Mouse (Mus musculus): ENCODE results near the gene Depdc5. TPM values are rescaled to one million over a fixed set of nuclear protein-coding genes. Genes with fewer than 3 reads are reported as not detected.
"Not testable (repeated sequence)": the region's sequence is repeated elsewhere in the genome, so short reads cannot be mapped to it uniquely, and the experiment has no call there.

Gene Depdc5
- total RNA-seq, 2 experiments from 2014 or later, result 65.8 to 76.7 TPM

DNA sequence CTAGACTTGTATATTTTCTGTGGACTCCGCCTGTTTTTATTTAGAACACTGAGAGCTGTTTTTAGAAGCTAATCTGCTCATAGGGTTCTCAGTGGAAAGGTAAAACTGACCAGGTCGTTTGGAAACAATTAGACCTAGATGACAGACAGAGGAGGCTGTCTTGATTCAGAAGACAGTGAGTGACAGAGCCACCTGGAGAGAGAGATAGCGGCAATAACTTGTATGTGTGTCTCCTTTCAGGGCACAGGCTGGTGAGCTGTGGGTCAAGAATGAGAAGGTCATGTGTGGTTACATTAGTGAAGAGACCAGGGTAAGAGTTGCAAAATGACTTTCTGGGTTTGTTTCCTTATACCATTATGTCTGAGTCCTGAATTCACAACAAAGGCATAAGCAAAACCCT is 23.2 kb downstream of the Depdc5 start:
- no peak for DNase-seq (ENCODE audit: low spot score in 2 of 2)

DNA sequence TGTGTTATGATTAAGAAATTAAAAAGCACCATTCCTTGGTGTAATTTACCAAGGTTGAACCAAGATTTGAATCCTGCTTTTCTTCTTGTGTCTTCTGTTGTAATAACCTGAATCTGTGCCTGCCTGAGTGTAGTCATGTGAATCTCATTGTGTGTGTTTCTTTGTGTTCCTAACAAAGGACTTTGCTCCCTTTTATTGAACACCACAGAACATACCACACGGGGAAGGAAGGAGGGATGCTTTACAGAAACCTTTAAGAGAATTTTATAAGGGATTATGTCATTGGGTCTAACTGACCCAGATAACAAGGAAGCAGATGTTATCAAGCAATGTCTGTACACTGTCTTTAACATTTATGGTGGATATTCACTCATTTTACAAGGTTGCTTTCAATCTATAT is 44.0 kb downstream of the Depdc5 start:
- DNase-seq (ENCODE audit: low spot score in 2 of 2), result no peak

DNA sequence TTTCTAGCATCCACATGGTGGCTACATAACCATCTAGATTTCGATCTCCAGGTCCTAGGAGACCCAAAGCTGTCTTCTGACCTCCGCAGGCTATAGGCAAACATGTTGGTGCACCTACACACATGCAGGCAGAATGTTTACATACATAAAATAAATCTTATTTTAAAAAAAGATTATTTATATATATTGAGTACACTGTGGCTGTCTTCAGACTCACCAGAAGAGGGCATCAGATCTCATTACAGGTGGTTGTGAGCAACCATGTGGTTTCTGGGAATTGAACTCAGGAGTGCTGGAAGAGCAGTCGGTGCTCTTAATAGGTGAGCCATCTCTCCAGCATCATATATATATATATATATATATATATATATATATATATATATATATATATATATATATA is 50.6 kb downstream of the Depdc5 start:
- DNase-seq (ENCODE audit: low spot score in 2 of 2), result no peak

DNA sequence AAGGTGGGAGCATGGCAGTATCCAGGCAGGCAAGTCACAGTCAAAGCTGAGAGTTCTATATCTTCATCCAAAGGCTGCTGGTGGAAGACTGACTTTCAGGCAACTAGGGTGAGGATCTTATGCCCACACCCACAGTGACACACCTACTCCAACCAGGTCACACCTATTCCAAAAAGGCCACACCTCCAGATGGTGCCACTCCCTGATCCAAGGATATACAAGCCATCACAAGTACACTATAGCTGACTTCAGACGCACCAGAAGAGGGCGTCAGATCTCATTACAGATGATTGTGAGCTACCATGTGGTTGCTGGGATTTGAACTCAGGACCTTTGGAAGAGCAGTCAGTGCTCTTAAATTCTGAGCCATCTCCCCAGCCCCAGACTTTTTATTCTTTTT is 55.8 kb downstream of the Depdc5 start:
- not testable (repeated sequence) for DNase-seq (ENCODE audit: low spot score in 2 of 2)

DNA sequence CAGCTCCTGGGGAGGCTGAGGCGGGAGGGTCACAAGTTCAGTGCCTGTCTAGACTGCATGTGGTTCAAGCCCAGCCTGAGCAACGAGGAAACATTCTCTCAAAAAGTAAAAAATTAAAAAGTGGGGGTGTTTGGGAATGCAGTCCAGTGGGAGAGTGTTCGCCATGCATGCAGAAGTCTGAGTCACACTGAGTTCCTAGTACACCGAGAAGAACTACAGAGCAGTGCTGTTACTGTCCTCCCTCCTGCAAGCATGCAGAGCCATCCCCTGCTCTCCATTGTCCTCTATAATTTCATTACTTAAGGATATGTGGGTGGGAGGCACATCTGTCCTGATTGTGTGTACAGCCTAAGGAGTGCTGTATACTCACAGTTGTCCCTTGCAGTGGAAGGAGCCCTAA is 59.4 kb downstream of the Depdc5 start:
- peak in 1 of 2 experiments; percentile 12 for DNase-seq (ENCODE audit: low spot score in 2 of 2)

DNA sequence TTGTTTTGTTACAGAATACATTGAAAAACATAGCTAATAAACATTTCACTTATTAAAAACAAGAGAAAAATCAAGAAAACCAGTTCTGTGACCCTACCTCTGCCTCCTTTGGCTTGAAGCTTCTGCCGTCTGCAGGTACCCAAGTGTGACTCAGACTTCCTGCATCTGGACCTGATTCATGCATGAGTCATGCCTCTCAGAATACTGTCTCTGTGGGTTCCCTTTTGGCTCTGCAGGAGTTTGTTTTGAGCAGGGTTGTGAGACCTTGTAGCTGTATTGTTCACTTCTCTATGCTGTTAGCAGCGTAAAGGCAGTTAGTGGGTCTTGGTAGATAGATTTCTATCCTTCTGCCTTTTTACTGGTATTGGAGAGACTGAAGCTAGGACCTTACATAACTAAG is 67.3 kb downstream of the Depdc5 start:
- peak; percentile 60 to 61 for DNase-seq (ENCODE audit: low spot score in 2 of 2)

DNA sequence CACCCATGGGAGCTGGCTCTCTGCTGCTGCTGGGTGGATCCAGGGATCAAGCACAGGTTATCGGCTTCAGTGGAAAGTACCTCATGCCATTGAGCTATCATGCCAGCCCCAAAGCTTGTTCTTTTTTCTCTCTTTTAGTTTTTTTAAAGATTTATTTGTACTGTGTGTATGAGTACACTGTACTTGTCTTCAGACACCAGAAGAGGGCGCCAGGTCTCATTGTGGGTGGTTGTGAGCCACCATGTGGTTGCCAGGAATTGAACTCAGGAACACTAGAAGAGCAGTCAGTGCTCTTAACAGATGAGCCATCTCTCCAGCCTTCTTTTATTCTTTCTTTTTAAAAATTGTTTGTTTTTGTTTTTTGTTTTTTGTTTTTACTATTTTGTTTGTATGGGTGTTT is 71.2 kb downstream of the Depdc5 start:
- no peak for DNase-seq (ENCODE audit: low spot score in 2 of 2)

DNA sequence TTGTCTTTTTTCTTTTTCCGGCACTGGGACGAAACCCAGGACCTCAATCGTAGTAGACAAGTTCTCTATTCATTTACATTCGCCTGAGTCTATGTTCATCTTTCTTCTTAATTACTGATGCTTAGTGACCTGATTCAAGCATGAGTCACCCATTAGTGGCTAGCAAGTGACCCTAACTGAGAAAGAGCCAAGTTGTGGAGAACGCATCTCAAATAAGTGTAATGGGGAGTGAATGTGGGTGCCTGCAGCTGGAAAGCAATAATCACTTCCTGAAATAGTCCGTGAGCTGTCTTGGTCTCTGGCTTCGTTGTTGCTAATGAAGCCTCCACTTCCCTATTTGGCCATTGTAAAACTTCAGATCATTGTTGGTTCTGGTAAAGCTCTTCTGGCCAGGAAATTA is 77.1 kb downstream of the Depdc5 start:
- DNase-seq (ENCODE audit: low spot score in 2 of 2), result no peak

DNA sequence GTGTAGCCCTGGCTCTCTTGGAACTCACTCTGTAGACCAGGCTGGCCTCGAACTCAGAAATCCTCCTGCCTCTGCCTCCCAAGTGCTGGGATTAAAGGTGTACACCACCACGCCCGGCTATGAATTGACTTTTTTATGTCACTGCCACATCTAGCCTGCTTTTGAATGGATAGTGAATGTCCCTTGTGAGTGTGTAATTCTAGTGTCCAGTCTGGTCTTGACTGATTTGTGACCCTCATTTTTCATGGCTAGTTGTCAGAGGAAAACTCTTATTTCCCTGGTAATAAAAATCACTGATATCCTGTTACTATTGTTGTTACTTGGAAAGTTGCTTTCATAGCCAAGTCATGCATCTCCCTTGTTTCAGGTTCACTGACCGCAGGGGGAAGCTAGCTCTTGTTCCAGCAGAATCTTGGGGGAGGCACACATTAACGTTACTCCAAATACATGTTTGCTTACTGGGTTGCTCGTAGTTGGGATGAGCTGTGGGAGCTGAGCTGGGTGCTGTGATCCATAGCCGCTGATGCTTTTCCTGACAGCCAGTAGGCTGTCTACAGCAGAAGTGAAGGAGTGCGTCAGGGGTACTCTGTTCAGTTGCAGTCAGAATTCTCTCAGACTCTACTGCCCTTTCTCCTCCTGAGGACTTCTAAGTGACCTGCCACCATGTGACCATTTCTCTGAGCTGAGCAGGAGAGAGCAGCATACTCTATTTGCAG is 77.9 kb downstream of the Depdc5 start:
- no peak for DNase-seq (ENCODE audit: low spot score in 2 of 2)

DNA sequence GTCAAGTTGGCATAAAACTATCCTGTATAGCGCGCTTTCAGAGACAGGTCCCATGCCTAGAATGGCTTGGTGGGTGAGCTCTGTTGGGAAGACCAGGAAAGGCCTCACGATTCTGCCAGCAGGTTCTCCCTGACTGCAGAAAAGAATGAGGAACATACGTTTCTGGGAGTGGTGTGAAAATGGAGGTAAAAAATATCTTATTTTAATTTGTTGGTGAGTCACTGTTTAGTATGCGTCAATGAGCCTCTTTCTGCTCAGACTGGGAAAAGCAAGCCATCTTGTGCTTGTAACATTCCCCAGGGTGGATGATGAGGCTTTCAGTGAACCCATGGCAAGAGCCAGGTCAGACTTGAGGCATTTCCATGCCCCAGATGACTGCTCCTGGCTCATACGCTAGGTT is 86.6 kb downstream of the Depdc5 start:
- DNase-seq (ENCODE audit: low spot score in 2 of 2), result peak in 1 of 2 experiments; percentile 49

DNA sequence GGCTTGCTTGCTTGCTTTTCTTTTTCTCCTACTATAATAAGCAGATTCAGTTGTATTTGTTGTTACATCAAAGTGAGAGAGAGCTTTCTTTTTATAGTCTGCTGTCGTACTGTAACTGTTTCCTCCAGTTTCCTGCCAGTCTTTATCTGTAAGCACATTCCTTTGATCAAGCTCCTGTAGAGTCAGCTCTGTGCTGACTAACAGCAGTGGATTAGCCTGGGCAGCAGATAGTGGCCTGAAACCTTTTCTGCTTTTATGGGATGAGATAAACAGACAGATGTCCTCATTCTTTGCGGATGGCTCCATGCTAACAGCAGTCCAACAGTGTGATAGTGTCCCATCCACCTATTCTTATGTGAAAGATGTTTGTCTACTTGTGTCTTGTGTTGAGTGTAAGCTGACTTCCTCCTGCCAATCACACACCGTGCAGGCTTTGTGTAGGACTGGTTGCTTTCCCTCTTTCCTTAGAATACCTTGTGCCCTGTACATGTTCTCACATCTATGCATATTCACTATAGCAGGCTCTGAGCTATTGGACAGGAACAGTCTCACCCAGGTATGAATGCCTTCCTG is 87.3 kb downstream of the Depdc5 start:
- no peak for DNase-seq (ENCODE audit: low spot score in 2 of 2)

DNA sequence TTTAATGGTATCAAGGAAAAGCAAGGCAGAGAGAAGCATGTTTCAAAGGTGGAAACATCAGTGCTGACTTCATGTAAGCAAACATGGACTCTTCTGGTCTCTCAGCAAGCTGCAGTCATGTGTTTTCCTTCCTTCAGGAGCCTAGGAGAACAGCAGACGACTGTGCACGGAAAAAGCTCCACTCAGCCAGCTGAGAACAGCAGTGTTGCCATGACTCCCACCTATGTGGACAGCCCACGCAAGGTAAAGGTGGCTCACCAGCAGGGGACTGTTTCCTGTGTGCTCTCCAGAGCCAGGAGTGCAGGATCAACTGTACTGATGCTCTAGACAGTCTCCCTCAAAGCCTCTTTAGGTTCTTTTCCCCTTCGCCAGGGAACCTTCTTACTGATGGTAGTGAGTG is 92.2 kb downstream of the Depdc5 start:
- DNase-seq (ENCODE audit: low spot score in 2 of 2), result peak in 1 of 2 experiments; percentile 15

DNA sequence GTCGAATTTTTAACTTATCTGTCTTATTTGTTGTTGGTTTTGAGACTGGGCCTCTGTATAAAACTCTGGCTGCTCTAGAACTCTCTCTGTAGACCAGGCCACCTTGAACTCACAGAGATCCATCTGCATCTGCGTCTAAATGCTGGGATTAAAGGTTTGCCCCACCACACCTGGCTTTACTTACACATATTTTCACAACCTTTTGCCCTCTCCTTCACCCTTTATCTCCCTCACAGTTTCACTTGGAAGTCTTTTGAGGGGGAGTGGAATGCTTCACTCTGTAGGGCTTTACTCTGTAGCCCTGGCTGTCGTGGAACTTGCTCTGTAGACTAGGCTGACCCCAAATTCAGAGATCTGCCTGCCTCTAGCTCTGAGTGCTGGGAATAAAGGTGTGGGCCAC is 98.1 kb downstream of the Depdc5 start:
- DNase-seq (ENCODE audit: low spot score in 2 of 2), result no peak

DNA sequence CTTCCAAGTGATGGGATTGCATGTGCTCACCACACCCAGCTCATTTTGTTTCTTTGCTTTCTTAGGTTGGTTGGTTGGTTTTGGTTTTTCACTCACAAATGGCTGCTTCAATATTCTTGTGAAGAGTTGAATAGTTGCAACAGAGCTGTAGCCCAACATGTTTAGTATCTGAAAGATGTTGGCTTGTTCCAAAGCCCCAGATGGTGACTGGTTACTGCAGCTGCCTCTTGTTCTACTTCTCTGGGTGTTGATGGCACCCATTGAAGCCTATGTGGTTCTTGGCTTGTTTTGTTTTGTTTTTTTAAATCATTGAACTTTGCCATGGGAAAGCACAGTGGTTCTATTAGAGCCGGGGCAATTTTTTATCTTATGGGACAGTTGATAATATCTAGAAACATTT is 99.1 kb downstream of the Depdc5 start:
- DNase-seq (ENCODE audit: low spot score in 2 of 2), result no peak

DNA sequence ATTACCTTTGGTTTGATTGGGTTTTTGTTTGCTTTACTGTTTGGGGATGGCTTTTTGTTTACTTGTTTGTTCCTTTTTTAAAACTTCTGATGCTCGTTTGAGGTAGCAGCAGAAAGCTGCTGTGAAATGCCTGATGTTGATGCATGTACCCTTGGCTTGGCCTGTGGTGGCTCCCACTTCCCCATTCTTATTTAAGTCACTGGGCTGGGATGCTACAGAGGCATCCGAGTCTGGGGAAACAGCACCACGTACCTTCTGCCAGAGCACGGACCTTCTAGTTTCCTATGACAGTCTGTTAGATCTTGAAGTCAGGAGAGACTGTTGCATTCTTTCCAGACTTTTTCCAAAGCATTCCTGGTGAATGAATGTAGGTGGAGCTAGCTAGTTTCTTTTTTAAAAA is 113.0 kb downstream of the Depdc5 start:
- DNase-seq (ENCODE audit: low spot score in 2 of 2), result no peak

DNA sequence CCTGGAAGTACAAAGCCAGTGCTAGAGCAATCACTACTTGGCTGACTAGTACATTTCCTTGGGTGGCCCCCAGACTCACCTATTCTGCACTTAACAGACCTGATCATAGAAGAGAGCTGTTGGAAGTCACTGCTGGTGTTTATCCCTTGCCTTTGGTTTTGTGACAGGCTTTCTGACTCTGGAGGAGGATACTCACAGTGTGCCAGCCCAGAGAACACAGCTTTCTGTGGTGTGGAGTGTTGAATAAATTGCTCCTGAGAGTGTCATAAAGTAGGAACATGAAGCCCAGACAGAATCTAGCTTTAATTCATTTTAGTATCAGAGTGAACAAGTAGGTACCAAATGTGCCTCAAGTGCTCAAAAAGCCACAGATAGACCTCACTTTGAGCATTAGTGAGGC is 113.7 kb downstream of the Depdc5 start:
- DNase-seq (ENCODE audit: low spot score in 2 of 2), result no peak

DNA sequence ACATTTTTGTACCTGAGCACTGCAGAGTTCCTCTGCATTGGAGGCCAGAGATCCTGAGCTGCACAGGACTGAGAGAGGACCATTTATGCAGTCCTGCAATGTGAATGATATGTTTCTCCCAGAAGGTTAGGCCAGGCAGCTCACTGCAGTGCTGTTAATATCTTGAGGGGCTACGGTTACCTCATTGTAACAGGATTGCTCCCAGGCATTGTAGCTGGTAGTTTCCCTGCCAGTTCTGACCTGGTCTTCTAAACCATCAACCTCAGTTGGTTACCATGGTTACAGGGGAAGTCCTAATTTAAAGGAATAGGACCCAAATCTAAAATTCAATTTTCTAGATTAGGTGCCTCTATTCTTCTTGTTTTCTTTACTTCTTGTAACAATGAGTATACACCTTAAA is 121.9 kb downstream of the Depdc5 start:
- no peak for DNase-seq (ENCODE audit: low spot score in 2 of 2)

DNA sequence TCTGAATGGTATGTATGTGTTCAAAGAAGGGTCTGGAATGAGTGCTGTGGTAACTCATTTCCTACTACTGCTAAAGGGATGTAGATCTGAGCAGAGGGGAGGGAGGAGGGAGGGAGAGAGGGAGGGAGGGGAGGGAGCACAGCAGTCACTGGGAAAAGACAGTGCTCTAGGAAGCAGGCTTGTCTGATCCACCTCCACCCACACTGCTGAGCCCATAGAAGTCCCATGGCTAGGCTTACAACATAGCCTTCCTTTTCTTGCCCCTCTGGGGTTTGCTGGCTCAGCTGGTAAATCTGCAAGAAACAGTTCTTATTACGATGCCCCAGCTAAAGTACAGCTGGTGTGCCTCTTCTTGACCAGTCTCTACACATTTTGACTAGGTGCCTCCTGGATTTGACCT is 124.4 kb downstream of the Depdc5 start:
- no peak for DNase-seq (ENCODE audit: low spot score in 2 of 2)

DNA sequence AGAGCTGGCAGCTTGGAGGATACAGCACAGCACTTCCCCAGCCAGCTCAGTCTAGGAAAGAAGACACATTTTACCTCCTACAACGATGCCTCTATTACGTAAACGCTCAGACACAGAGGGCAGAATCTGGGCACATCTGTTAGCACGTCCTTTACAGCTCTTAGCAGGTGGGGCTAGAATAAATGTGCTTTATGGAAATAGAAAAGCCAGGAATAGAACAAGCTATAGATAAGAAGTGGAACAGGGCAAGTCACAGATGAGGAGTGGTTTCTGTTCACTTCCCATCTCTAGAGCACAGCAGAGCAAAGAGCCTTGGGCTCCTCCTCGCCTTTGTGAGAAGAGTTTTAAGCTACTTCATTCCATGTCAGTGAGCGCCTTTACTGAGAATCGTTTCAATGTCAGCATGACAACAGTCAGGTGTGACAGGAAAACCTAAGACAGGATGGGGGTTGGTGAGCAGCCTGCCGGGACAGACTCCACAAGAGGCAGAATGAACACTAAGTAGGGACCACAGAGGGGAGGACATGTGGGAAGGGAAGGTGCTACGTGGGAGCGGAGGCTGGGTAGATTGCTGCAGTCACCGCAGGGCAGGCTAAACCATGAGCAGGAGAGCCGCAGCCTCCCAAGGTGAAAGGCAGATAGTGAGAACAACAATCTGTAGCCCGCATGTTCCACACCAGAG is 126.6 kb downstream of the Depdc5 start:
- peak; percentile 56 to 70 for DNase-seq (ENCODE audit: low spot score in 2 of 2)

DNA sequence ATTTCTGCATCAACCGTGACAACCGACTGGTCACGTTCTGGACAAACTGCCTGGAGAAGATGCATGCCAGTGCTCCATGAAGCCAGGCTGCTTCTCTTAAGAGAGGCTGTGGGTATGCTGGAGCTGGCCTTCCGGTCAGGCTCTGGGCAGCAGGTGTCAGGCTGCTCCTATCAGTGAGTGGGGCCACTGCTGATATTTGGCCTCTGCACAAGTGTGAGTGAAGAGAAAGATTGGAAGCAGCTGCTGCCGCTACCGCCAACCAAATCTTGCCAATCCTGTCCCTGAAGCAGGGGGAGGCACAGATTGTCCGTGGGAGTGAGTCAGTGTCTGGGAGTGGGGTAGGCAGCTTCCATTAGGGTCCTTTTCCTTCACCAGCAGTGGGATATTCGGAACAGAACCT is 127.7 kb downstream of the Depdc5 start:
- peak; percentile 75 to 83 for DNase-seq (ENCODE audit: low spot score in 2 of 2)

DNA sequence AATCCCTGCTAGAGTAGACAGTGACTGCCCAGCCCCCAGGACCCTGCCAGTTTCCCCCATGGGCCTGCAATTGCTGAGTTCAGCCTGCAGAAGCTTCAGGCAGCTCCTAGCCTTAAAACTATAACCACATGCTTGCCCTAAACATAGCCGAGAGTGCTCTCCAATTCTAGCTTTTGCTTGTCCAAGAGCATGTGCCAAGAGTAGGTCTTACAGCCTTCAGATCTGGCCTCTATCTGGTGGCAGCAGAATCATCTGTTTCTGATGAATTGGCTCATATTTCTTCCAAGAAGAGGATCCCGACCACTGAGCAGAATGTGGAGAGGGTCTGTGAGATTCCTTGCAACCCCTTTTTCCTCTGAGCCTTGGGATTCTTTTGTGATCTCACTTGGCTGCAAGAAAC is 131.0 kb downstream of the Depdc5 start:
- no peak for DNase-seq (ENCODE audit: low spot score in 2 of 2)

DNA sequence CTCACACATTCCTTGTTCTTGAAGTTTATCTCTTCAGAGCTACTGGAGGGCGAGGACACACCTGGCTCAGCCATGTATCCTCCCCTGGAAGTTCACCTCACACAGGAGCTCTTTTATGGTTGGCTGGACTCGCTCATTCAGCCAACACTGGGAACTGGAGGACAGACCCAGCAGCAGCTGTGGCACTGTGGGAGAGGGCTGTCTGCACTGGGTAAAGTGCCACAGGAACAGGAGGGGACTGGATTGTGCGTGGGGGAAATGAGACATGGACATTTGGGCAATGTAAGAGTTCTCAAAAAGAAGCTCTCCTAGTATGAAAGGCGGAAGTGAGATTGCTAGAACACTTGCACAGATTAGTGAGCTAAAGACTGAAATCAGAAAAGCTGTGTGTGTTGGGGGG is 132.3 kb downstream of the Depdc5 start:
- peak in 1 of 2 experiments; percentile 55 for DNase-seq (ENCODE audit: low spot score in 2 of 2)

DNA sequence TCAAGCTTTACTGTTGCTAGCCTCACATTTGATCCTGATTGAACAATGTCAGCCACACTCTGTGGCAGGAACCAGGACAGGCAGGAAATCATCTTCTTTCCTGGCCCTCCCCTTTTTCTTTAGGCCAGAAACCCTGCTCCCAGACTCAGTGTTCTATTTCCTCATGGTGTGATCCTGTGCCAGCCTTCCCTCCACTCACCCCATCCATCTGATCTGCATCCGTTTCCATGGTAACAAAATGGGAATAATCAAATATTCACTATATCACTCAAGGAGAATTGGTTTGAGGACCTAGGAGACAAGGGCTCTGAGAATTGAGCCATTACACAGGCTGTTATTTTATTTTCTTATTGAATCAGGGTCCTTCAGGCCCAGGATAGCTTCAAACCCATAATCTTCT is 133.1 kb downstream of the Depdc5 start:
- no peak for DNase-seq (ENCODE audit: low spot score in 2 of 2)
